Mouse (Mus musculus): ENCODE data around the gene Dirc2.

- TF ChIP-seq HCFC1 (IDR thresholded peaks at IDR 0.05; ENCODE audit: borderline replicate concordance, insufficient read depth, low read length) (no peak), ZNF384 (IDR thresholded peaks at IDR 0.05; ENCODE audit: low read depth, low read length) (no peak), ZC3H11A (IDR thresholded peaks at IDR 0.05; ENCODE audit: borderline replicate concordance, low read depth, low read length) (no peak), MAFK (IDR thresholded peaks at IDR 0.05; ENCODE audit: insufficient read depth, low read depth, low read length) (no peak)
Observed at GRCm38 (mm10) chr16:35648862-35649261, 120.3 kb downstream of the Dirc2 start.

All from ES-E14 (cell line).